Mouse (Mus musculus) MEL (cell line): Measurements from ENCODE around the gene Cyp39a1. TPM values are rescaled to one million over a fixed set of nuclear protein-coding genes. Genes with fewer than 3 reads are reported as not detected.

Experiments
- DNase-seq: peaks from one replicate; pipeline ENCODE4 v3.0.0; 2011; ENCODE audit warnings: low read depth, low spot score
- H3K27ac ChIP-seq: 2 replicates; pipeline ENCODE4 v1.5.1; 2012; ENCODE audit warnings: low read depth, mild to moderate bottlenecking, control low read depth, low read length, moderate library complexity; ENCODE audit not compliant: control insufficient read depth
- H3K27me3 ChIP-seq, 2 experiments: fragments of 150-350 bp in 1 of 2; sonication (generic) in 1 of 2; 2 replicates each; pipeline ENCODE4 v1.6.1; 2012; ENCODE audit warnings: low read length in 2 of 2, mild to moderate bottlenecking in 2 of 2, improper control_type of control experiment in 1 of 2, moderate library complexity in 1 of 2; ENCODE audit not compliant: insufficient read depth in 2 of 2, control insufficient read depth in 1 of 2
- H3K36me3 ChIP-seq, 2 experiments: 2 replicates each; pipeline ENCODE4 v1.6.1; 2012 to 2014; ENCODE audit warnings: low read length in 2 of 2, improper control_type of control experiment in 1 of 2, inconsistent platforms in 1 of 2, mild to moderate bottlenecking in 1 of 2; ENCODE audit not compliant: insufficient read depth in 2 of 2, control insufficient read depth in 1 of 2
- H3K4me1 ChIP-seq, 2 experiments: fragments of 150-350 bp in 1 of 2; sonication (generic) in 1 of 2; 2 replicates each; pipeline ENCODE4 v1.6.1; 2012; ENCODE audit warnings: low read length in 2 of 2, improper control_type of control experiment in 1 of 2, mild to moderate bottlenecking in 1 of 2; ENCODE audit not compliant: insufficient read depth in 2 of 2, control insufficient read depth in 1 of 2
- H3K4me3 ChIP-seq, 2 experiments: fragments of 150-350 bp in 1 of 2; sonication (generic) in 1 of 2; 2 replicates each; pipeline ENCODE4 v1.5.1; 2012; ENCODE audit warnings: low read depth in 2 of 2, low read length in 2 of 2, mild to moderate bottlenecking in 2 of 2, moderate library complexity in 2 of 2, control low read depth in 1 of 2, improper control_type of control experiment in 1 of 2; ENCODE audit not compliant: control insufficient read depth in 1 of 2, insufficient read depth in 1 of 2
- H3K79me2 ChIP-seq: 2 replicates; pipeline ENCODE4 v1.6.1; 2012; ENCODE audit warnings: mild to moderate bottlenecking, low read length, moderate library complexity; ENCODE audit not compliant: control insufficient read depth, poor library complexity, insufficient read depth
- H3K9ac ChIP-seq: 2 replicates; pipeline ENCODE4 v1.6.1; 2012; ENCODE audit warnings: low read depth, mild to moderate bottlenecking, control low read depth, low read length, moderate library complexity; ENCODE audit not compliant: control insufficient read depth, poor library complexity, severe bottlenecking
- H3K9me3 ChIP-seq: fragments of 150-350 bp; sonication (generic); replicated peaks from 2 replicates; pipeline ENCODE4 v1.6.1; 2012; ENCODE audit warnings: mild to moderate bottlenecking, low read length, improper control_type of control experiment, moderate library complexity; ENCODE audit not compliant: insufficient read depth
- BHLHE40 ChIP-seq: IDR thresholded peaks from 2 replicates; pipeline ENCODE4 v1.6.1; 2012; ENCODE audit warnings: low read depth, mild to moderate bottlenecking, inconsistent platforms, low read length, improper control_type of control experiment, borderline replicate concordance
- CHD2 ChIP-seq: IDR thresholded peaks from 2 replicates; pipeline ENCODE4 v1.6.1; 2011; ENCODE audit warnings: low read length, improper control_type of control experiment
- CTCF ChIP-seq, 3 experiments: IDR thresholded peaks in 2 of 3; conservative IDR thresholded peaks in 1 of 3; 2 replicates each; pipeline ENCODE4 v1.5.1; 2011 to 2012; ENCODE audit warnings: low read length in 3 of 3, low read depth in 2 of 3, mild to moderate bottlenecking in 2 of 3, improper control_type of control experiment in 1 of 3, inconsistent platforms in 1 of 3, mixed read lengths in 1 of 3, moderate library complexity in 1 of 3; ENCODE audit not compliant: control insufficient read depth in 1 of 3, insufficient read depth in 1 of 3, poor library complexity in 1 of 3, severe bottlenecking in 1 of 3
- E2F4 ChIP-seq: IDR thresholded peaks from 2 replicates; pipeline ENCODE4 v1.6.1; 2011; ENCODE audit warnings: low read depth, low read length, improper control_type of control experiment, borderline replicate concordance
- GATA1 ChIP-seq: IDR thresholded peaks from 2 replicates; pipeline ENCODE4 v1.6.1; 2011; ENCODE audit warnings: low read depth, low read length, improper control_type of control experiment
- HCFC1 ChIP-seq: IDR thresholded peaks from 2 replicates; pipeline ENCODE4 v1.6.1; 2012; ENCODE audit warnings: low read depth, mild to moderate bottlenecking, inconsistent platforms, low read length, improper control_type of control experiment, moderate library complexity
- MAX ChIP-seq: IDR thresholded peaks from 2 replicates; pipeline ENCODE4 v1.6.1; 2011; ENCODE audit warnings: low read length, improper control_type of control experiment
- MAZ ChIP-seq: IDR thresholded peaks from 2 replicates; pipeline ENCODE4 v1.6.1; 2012; ENCODE audit warnings: low read depth, mild to moderate bottlenecking, inconsistent platforms, low read length, improper control_type of control experiment
- MEF2A ChIP-seq: IDR thresholded peaks from 2 replicates; pipeline ENCODE4 v1.6.1; 2014; ENCODE audit warnings: low read depth, mild to moderate bottlenecking, inconsistent platforms, low read length, improper control_type of control experiment; ENCODE audit not compliant: poor library complexity, insufficient replicate concordance, severe bottlenecking; ENCODE audit errors: extremely low read depth
- MYB ChIP-seq: IDR thresholded peaks from 2 replicates; pipeline ENCODE4 v1.6.1; 2011; ENCODE audit warnings: mild to moderate bottlenecking, low read depth, low read length, improper control_type of control experiment
- MYC ChIP-seq: IDR thresholded peaks from 2 replicates; pipeline ENCODE4 v1.6.1; 2011; ENCODE audit warnings: low read depth, mild to moderate bottlenecking, low read length, improper control_type of control experiment, moderate library complexity
- NELFE ChIP-seq: IDR thresholded peaks from 2 replicates; pipeline ENCODE4 v1.6.1; 2011; ENCODE audit warnings: low read depth, low read length, improper control_type of control experiment
- NRF1 ChIP-seq: IDR thresholded peaks from 2 replicates; pipeline ENCODE4 v1.6.1; 2014; ENCODE audit warnings: low read depth, mild to moderate bottlenecking, inconsistent platforms, low read length, improper control_type of control experiment, moderate library complexity; ENCODE audit not compliant: poor library complexity, insufficient read depth, severe bottlenecking
- RAD21 ChIP-seq: IDR thresholded peaks from 2 replicates; pipeline ENCODE4 v1.6.1; 2011; ENCODE audit warnings: mild to moderate bottlenecking, low read depth, low read length, improper control_type of control experiment
- RCOR1 ChIP-seq: IDR thresholded peaks from 2 replicates; pipeline ENCODE4 v1.6.1; 2012; ENCODE audit warnings: low read depth, mild to moderate bottlenecking, inconsistent platforms, low read length, improper control_type of control experiment
- TAL1 ChIP-seq: IDR thresholded peaks from 2 replicates; pipeline ENCODE4 v1.6.1; 2012; ENCODE audit warnings: mild to moderate bottlenecking, inconsistent platforms, low read length, moderate library complexity, mixed read lengths
- TBP ChIP-seq: IDR thresholded peaks from 2 replicates; pipeline ENCODE4 v1.8.0; 2011; ENCODE audit warnings: low read depth, low read length, improper control_type of control experiment
- UBTF ChIP-seq: IDR thresholded peaks from 2 replicates; pipeline ENCODE4 v1.6.1; 2012; ENCODE audit warnings: low read depth, mild to moderate bottlenecking, inconsistent platforms, low read length, improper control_type of control experiment, moderate library complexity, borderline replicate concordance; ENCODE audit not compliant: insufficient read depth
- USF1 ChIP-seq: IDR thresholded peaks from 2 replicates; pipeline ENCODE4 v1.6.1; 2014; ENCODE audit warnings: low read depth, mild to moderate bottlenecking, inconsistent platforms, low read length, improper control_type of control experiment, moderate library complexity
- USF2 ChIP-seq, 2 experiments: IDR thresholded peaks; 2 replicates each; pipeline ENCODE4 v1.6.1; 2011 to 2012; ENCODE audit warnings: improper control_type of control experiment in 2 of 2, low read length in 2 of 2, borderline replicate concordance in 1 of 2, inconsistent platforms in 1 of 2, low read depth in 1 of 2, mild to moderate bottlenecking in 1 of 2; ENCODE audit not compliant: insufficient read depth in 1 of 2
- ZKSCAN1 ChIP-seq: IDR thresholded peaks from 2 replicates; pipeline ENCODE4 v1.6.1; 2012; ENCODE audit warnings: low read depth, mild to moderate bottlenecking, inconsistent platforms, low read length, improper control_type of control experiment, moderate library complexity
- ZMIZ1 ChIP-seq: IDR thresholded peaks from 2 replicates; pipeline ENCODE4 v1.6.1; 2012; ENCODE audit warnings: low read depth, mild to moderate bottlenecking, inconsistent platforms, low read length, improper control_type of control experiment, moderate library complexity
- polyA plus RNA-seq, 2 experiments: library from polyadenylated mRNA; stranded (reverse) in 1 of 2; unstranded in 1 of 2; fragments of >175 nt in 1 of 2; fragments of >200 nt in 1 of 2; gene quantifications; 2 replicates each; pipeline versions ENCODE4 v1.2.1 to v1.2.4; 2012; ENCODE audit warnings: low replicate concordance in 2 of 2, low read depth in 1 of 2; ENCODE audit not compliant: insufficient read length in 2 of 2, insufficient read depth in 1 of 2, missing spikeins in 1 of 2
- total RNA-seq: library from RNA; depleted of rRNA; stranded (reverse); fragments of 300-350 nt; gene quantifications from 2 replicates; pipeline ENCODE4 v1.2.3, GENCODE M21; 2012; rRNA removed

Cyp39a1 gene
- total RNA-seq = not detected in 2 replicates
- not detected for polyA plus RNA-seq

DNA sequence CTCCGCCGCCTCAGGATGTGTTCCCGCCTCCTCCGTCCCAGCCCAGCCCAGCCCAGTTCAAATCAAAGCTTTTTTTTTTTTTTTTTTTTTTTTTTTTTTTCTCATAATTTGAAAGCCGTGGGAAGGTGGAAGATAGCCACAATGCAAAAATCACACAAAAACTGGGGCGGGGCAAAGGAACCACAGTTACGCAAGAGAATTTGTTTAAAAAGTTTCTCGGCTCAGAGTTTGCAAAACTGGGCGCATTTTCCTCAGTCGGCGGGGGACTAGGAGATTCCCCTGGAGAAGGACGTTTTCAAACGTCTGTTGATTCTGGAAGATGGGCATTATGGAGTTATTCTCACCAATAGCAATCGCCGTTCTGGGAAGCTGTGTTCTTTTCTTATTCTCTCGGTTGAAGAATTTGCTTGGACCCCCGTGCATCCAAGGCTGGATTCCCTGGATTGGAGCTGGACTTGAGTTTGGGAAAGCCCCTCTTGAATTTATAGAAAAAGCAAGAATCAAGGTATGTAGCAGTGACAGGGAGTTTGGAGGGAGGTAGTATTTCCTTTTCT lies at the start of gene Cyp39a1:
Cyp39a1 (plus strand) TSS at position 136 of the 554 bp plus-strand sequence.
- Histone ChIP-seq H3K9ac (no peak within 1 kb of the TSS), H3K4me3 (no peak within 1 kb of the TSS), H3K79me2 (no peaks in the 10 kb centered on the region), H3K4me1 (no peaks in the 10 kb centered on the region), H3K27me3 (no peaks in the 10 kb centered on the region), H3K36me3 (no peaks in the 10 kb centered on the region), H3K9me3 (no peaks in the 10 kb centered on the region), H3K27ac (no peak within 1 kb of the TSS)
- TF ChIP-seq TAL1 (no peak), GATA1 (no peak), NRF1 (no peak), ZKSCAN1 (no peak)
- DNase-seq = no peak

DNA sequence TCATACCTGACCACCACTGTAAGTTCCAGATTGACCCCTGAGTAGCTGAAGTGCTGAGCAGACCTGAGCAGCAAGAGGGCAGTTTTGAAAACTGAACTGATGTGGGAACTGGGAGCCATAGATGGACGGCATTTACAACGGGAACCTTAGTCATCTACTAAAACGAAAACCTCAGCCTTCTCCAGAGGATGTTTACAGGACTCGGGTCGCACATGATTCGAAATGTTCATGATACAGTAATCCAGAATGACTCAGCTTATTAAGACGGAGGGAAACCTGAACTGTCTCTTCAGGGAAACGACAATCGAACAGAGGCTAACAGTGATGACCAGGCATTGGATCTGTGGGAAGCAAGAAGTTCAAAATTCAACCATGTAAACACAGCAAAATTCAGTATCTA lies 48.1 kb upstream of the Cyp39a1 start:
- Histone ChIP-seq H3K36me3 (no peaks in the 10 kb centered on the region), H3K9me3 (no peaks in the 10 kb centered on the region), H3K4me1 (no peaks in the 10 kb centered on the region), H3K27ac (no peak overlapping the region), H3K79me2 (no peaks in the 10 kb centered on the region), H3K27me3 (no peaks in the 10 kb centered on the region), H3K4me3 (no peak overlapping the region), H3K9ac (no peak overlapping the region)
- DNase-seq = no peak
- TF ChIP-seq E2F4 (no peak), UBTF (no peak)

DNA sequence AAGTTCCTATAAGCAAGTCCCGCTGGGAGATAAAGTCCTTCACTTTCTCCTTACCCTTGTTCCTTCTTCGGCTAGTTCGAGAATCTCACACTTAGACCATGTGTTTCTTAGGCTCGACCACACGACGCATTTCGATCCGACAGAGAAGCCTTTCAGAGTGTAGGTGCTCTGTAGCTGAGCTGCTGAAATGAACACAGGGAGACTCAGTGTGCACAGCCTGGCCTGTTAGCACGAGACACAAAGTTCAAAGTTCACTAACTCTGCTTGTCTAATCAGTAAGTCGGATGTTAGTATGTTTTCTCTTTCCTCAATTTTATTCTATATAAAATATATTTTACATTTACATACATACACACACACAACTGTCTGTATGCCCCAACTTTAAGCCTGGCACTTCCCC lies 45.1 kb upstream of the Cyp39a1 start:
- H3K27me3 ChIP-seq = no peaks in the 10 kb centered on the region
- TF ChIP-seq RAD21 (no peak), TAL1 (no peak), MAZ (no peak), MAX (no peak), E2F4 (no peak), MYB (no peak), BHLHE40 (no peak), USF1 (no peak), TBP (no peak), RCOR1 (no peak), CHD2 (no peak), USF2 (IDR thresholded peaks at IDR 0.05; ENCODE audit: borderline replicate concordance in 1 of 2, insufficient read depth in 1 of 2, low read depth in 1 of 2, low read length in 2 of 2) (no peak), NRF1 (no peak), NELFE (no peak), ZMIZ1 (no peak), MEF2A (no peak), CTCF (IDR thresholded peaks at IDR 0.05 in 2 of 3, conservative IDR thresholded peaks at IDR 0.05 in 1 of 3; ENCODE audit: control insufficient read depth in 1 of 3, insufficient read depth in 1 of 3, low read depth in 2 of 3, low read length in 3 of 3, poor library complexity in 1 of 3, severe bottlenecking in 1 of 3) (no peak), MYC (no peak), HCFC1 (no peak)
- no peaks in the 10 kb centered on the region for H3K4me1 ChIP-seq
- no peaks in the 10 kb centered on the region for H3K9me3 ChIP-seq
- no peak for DNase-seq
- no peak overlapping the region for H3K27ac ChIP-seq
- H3K9ac ChIP-seq = no peak overlapping the region
- H3K36me3 ChIP-seq = no peaks in the 10 kb centered on the region
- H3K4me3 ChIP-seq = no peak overlapping the region
- H3K79me2 ChIP-seq = no peaks in the 10 kb centered on the region
